Mouse (Mus musculus) stomach, postnatal 0 days (tissue): ENCODE data around the gene Utp6. TPM values are rescaled to one million over a fixed set of nuclear protein-coding genes. Genes with fewer than 3 reads are reported as not detected.

Experiments
- ATAC-seq: fragments of 200-750 bp; cut with Nextera tagmentation; 2 replicates; pipeline ENCODE4 v1.8.0; 2017; ENCODE audit not compliant: low FRiP score, low TSS enrichment
- DNase-seq: peaks from one replicate; pipeline ENCODE4 v3.0.0-alpha.2; 2016; ENCODE audit warnings: low spot score
- H3K27ac ChIP-seq: fragments of 300-500 bp; sonication (generic); replicated peaks from 2 replicates; pipeline ENCODE4 v1.5.1; 2014; ENCODE audit warnings: mild to moderate bottlenecking, control low read depth
- H3K27me3 ChIP-seq: fragments of 300-500 bp; sonication (generic); 2 replicates; pipeline ENCODE4 v1.6.1; 2014; ENCODE audit warnings: low read length; ENCODE audit not compliant: control insufficient read depth, insufficient read depth
- H3K36me3 ChIP-seq: fragments of 300-500 bp; sonication (generic); 2 replicates; pipeline ENCODE4 v1.6.1; 2014; ENCODE audit warnings: low read length, mixed read lengths; ENCODE audit not compliant: control insufficient read depth, insufficient read depth
- H3K4me1 ChIP-seq: fragments of 300-500 bp; sonication (generic); replicated peaks from 2 replicates; pipeline ENCODE4 v1.6.1; 2014; ENCODE audit warnings: antibody characterized with exemption; ENCODE audit not compliant: control insufficient read depth, insufficient read depth
- H3K4me2 ChIP-seq: fragments of 300-500 bp; sonication (generic); replicated peaks from 2 replicates; pipeline ENCODE4 v1.6.1; 2014; ENCODE audit warnings: low read depth, mild to moderate bottlenecking, control low read depth, moderate library complexity
- H3K4me3 ChIP-seq: fragments of 300-500 bp; sonication (generic); 2 replicates; pipeline ENCODE4 v1.5.1; 2014; ENCODE audit warnings: low read depth, low read length, control low read depth
- H3K9ac ChIP-seq: fragments of 300-500 bp; sonication (generic); 2 replicates; pipeline ENCODE4 v1.6.1; 2014; ENCODE audit warnings: mild to moderate bottlenecking, low read length, control low read depth, mixed read lengths
- H3K9me3 ChIP-seq: fragments of 300-500 bp; sonication (generic); 2 replicates; pipeline ENCODE4 v1.6.1; 2016; ENCODE audit warnings: low read length; ENCODE audit not compliant: control insufficient read depth
- CTCF ChIP-seq: IDR thresholded peaks from 2 replicates; pipeline ENCODE4 v1.5.1; 2016; ENCODE audit warnings: antibody characterized with exemption, low read depth, mild to moderate bottlenecking, moderate library complexity
- EP300 ChIP-seq: optimal IDR thresholded peaks from 2 replicates; pipeline ENCODE3; 2016; ENCODE audit warnings: antibody characterized with exemption
- WGBS: fragments of 180-500 bp; shearing (Covaris S2); extraction: QIAGEN DNeasy Blood & Tissue Kit; methylation state at CpG from one replicate; pipeline ENCODE4 v1.1.7; 2014; 5-methylcytosine and 5-hydroxymethylcytosine counted together
- polyA plus RNA-seq: library from polyadenylated mRNA; unstranded; fragments of >200 nt; fragmentation: Nextera tagmentation; extraction: Ambion mirVana; gene quantifications from 2 replicates; pipeline ENCODE4 v1.2.1, GENCODE M21; 2015

Gene Utp6
- polyA plus RNA-seq, 1 experiment from 2014 or later: 25.5 TPM

- Histone ChIP-seq H3K4me3 (no peak overlapping the region), H3K36me3 (no peaks in the 10 kb centered on the region), H3K9me3 (no peaks in the 10 kb centered on the region), H3K27me3 (no peaks in the 10 kb centered on the region), H3K4me1 (no peaks in the 10 kb centered on the region), H3K27ac (no peak overlapping the region), H3K9ac (no peak overlapping the region), H3K4me2 (no peak overlapping the region)
- DNase-seq (no peak), ATAC-seq (no peak)
- WGBS: 95% methylated on average over 1 of the region's 1 CpGs
- TF ChIP-seq EP300: no peak
- TF ChIP-seq CTCF: no peak
Observed at GRCm38 (mm10) chr11:79976222-79976621, 14.0 kb upstream of the Utp6 start.

DNA sequence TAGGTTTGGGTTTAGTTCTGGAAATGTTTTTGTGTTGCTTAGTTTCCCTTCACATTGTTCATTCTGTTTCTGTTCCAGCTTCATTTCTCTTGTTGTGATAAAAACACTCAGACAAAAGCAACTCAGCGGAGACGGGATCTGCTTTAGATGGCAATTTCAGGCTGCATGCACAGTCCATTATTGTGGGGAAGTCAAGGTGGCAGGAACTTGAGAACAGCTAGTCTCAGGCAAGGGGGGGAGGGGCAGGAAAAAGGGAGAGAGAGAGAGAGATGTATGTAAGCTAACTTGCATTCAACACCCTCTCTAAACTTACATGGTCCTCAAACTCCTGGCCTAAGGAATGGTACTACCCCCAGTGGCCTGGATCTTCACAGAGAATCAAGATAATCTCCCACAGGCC, 13.2 kb upstream of the Utp6 start:
- no peak for ATAC-seq
- H3K9ac ChIP-seq: no peak overlapping the region
- H3K4me3 ChIP-seq: no peak overlapping the region
- no peaks in the 10 kb centered on the region for H3K9me3 ChIP-seq
- H3K4me1 ChIP-seq: no peaks in the 10 kb centered on the region
- DNase-seq: no peak
- no peak overlapping the region for H3K27ac ChIP-seq
- H3K4me2 ChIP-seq: no peak overlapping the region
- 89% methylated on average over 2 of the region's 2 CpGs for WGBS
- no peaks in the 10 kb centered on the region for H3K27me3 ChIP-seq
- no peaks in the 10 kb centered on the region for H3K36me3 ChIP-seq
- TF ChIP-seq EP300: no peak

- H3K9me3 ChIP-seq: no peaks in the 10 kb centered on the region
- TF ChIP-seq EP300 (no peak), CTCF (no peak)
- peak; percentile 60 for ATAC-seq
- H3K4me1 ChIP-seq: no peaks in the 10 kb centered on the region
- H3K4me3 ChIP-seq: peak overlapping the region; percentile 46
- no peaks in the 10 kb centered on the region for H3K36me3 ChIP-seq
- no peaks in the 10 kb centered on the region for H3K27me3 ChIP-seq
- DNase-seq: peak; percentile 50
- peak overlapping the region; percentile 50; the same call in 1 of the 2 replicates for H3K9ac ChIP-seq
- H3K4me2 ChIP-seq: peak overlapping the region; percentile 76
- H3K27ac ChIP-seq: no peak overlapping the region
- WGBS: 2% methylated on average over 41 of the region's 41 CpGs
Observed at GRCm38 (mm10) chr11:79973626-79974476, 11.7 kb upstream of the Utp6 start.

GRCm38 (mm10) chr11:79973133-79973532, 10.9 kb upstream of the Utp6 start:
- DNase-seq (no peak), ATAC-seq (no peak)
- TF ChIP-seq EP300 (no peak), CTCF (no peak)
- Histone ChIP-seq H3K36me3 (no peaks in the 10 kb centered on the region), H3K27ac (no peak overlapping the region), H3K9ac (no peak overlapping the region), H3K4me2 (peak overlapping the region; percentile 76), H3K27me3 (no peaks in the 10 kb centered on the region), H3K4me1 (no peaks in the 10 kb centered on the region), H3K9me3 (no peaks in the 10 kb centered on the region), H3K4me3 (peak overlapping the region; percentile 46)
- WGBS: 11% methylated on average over 8 of the region's 8 CpGs

GRCm38 (mm10) chr11:79967752-79968151, 5.6 kb upstream of the Utp6 start:
- ATAC-seq (no peak), DNase-seq (no peak)

DNA sequence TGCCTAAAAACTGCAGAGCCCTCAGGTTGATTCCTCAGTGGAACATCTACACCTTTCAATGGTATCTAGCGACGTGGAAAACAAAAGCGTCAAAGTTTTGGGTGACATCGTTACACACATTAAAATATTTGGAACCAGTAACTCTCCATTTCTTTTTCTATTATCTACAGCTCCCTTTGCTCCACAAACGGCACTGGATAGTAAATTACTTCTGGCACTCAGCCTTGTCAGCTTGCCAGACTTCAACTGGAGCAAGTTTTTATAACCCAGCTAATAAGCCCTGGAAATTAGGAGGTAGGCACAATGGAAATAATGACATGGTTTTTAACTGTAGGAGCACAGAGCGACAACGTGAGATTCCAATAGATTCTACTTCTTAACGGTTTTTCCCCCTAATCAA, 3.7 kb upstream of the Utp6 start:
- Histone ChIP-seq H3K9ac (no peak overlapping the region), H3K4me3 (no peak overlapping the region), H3K4me2 (no peak overlapping the region), H3K27me3 (no peaks in the 10 kb centered on the region), H3K27ac (no peak overlapping the region), H3K4me1 (0 out of 2 replicates have a peak, but pooled peaks cover 2% of the 10 kb centered on the region), H3K9me3 (no peaks in the 10 kb centered on the region), H3K36me3 (no peaks in the 10 kb centered on the region)
- ATAC-seq (no peak), DNase-seq (no peak)
- TF ChIP-seq EP300 (no peak), CTCF (no peak)
- WGBS: 39% methylated on average over 8 of the region's 8 CpGs

More at GRCm38 (mm10) chr11:79967752-79968151, 5.6 kb upstream of the Utp6 start:
- Histone ChIP-seq H3K4me1 (no peaks in the 10 kb centered on the region), H3K27ac (no peak overlapping the region), H3K36me3 (no peaks in the 10 kb centered on the region), H3K4me3 (no peak overlapping the region), H3K9me3 (no peaks in the 10 kb centered on the region), H3K9ac (no peak overlapping the region), H3K27me3 (no peaks in the 10 kb centered on the region), H3K4me2 (no peak overlapping the region)
- TF ChIP-seq CTCF (no peak), EP300 (no peak)
- 79% methylated on average over 10 of the region's 10 CpGs for WGBS
